Mouse (Mus musculus) small intestine, adult 2 months (tissue): ENCODE data around the gene Pdcd1lg2.

Experiments
- CTCF ChIP-seq: fragments of 200-500 bp; IDR thresholded peaks from 2 replicates; pipeline ENCODE4 v1.5.1; 2012; ENCODE audit warnings: low read depth, mild to moderate bottlenecking, control low read depth, inconsistent platforms, low read length, moderate library complexity, mixed read lengths; ENCODE audit not compliant: insufficient replicate concordance, insufficient read length; ENCODE audit errors: extremely low read depth
- POLR2A ChIP-seq: fragments of 200-500 bp; IDR thresholded peaks from 2 replicates; pipeline ENCODE4 v1.6.1; 2012; ENCODE audit warnings: low read depth, mild to moderate bottlenecking, control low read depth, inconsistent platforms, low read length, moderate library complexity

GRCm38 (mm10) chr19:29430516-29430915 is 19.8 kb downstream of the Pdcd1lg2 start:
- TF ChIP-seq CTCF (no peak), POLR2A (no peak)
